Mouse (Mus musculus) kidney, postnatal 0 days (tissue): ENCODE results near the gene Wdr20. TPM values are rescaled to one million over a fixed set of nuclear protein-coding genes. Genes with fewer than 3 reads are reported as not detected.

ENCODE experiments used
- ATAC-seq: fragments of 200-750 bp; cut with Nextera tagmentation; replicated peaks from 2 replicates; pipeline ENCODE4 v1.8.0; 2017; ENCODE audit warnings: low read depth, moderate number of reproducible peaks, moderate TSS enrichment, moderate library complexity; ENCODE audit not compliant: low FRiP score
- DNase-seq: peaks from one replicate; pipeline ENCODE4 v3.0.0-alpha.2; 2016; ENCODE audit warnings: low spot score
- H3K27ac ChIP-seq: fragments of 300-500 bp; sonication (generic); 2 replicates; pipeline ENCODE4 v1.5.1; 2014; ENCODE audit warnings: mild to moderate bottlenecking
- H3K27me3 ChIP-seq: fragments of 300-500 bp; sonication (generic); 2 replicates; pipeline ENCODE4 v1.6.1; 2014; ENCODE audit warnings: low read length, mixed read lengths; ENCODE audit not compliant: insufficient read depth
- H3K36me3 ChIP-seq: fragments of 300-500 bp; sonication (generic); 2 replicates; pipeline ENCODE4 v1.6.1; 2014; ENCODE audit warnings: low read length, mixed read lengths; ENCODE audit not compliant: insufficient read depth
- H3K4me1 ChIP-seq: fragments of 300-500 bp; sonication (generic); replicated peaks from 2 replicates; pipeline ENCODE4 v1.6.1; 2014; ENCODE audit warnings: antibody characterized with exemption, low read length, mixed read lengths; ENCODE audit not compliant: insufficient read depth
- H3K4me2 ChIP-seq: fragments of 300-500 bp; sonication (generic); 2 replicates; pipeline ENCODE4 v1.6.1; 2014; ENCODE audit warnings: mild to moderate bottlenecking, low read length, moderate library complexity, mixed read lengths
- H3K4me3 ChIP-seq: fragments of 300-500 bp; sonication (generic); replicated peaks from 2 replicates; pipeline ENCODE4 v1.5.1; 2014; ENCODE audit warnings: low read depth, low read length
- H3K9ac ChIP-seq: fragments of 300-500 bp; sonication (generic); 2 replicates; pipeline ENCODE4 v1.6.1; 2014; ENCODE audit warnings: low read depth, low read length
- H3K9me3 ChIP-seq: fragments of 300-500 bp; sonication (generic); replicated peaks from 2 replicates; pipeline ENCODE4 v1.6.1; 2016; ENCODE audit warnings: low read length, inconsistent platforms, mixed read lengths
- CTCF ChIP-seq: IDR thresholded peaks from 2 replicates; pipeline ENCODE4 v1.5.1; 2016; ENCODE audit warnings: antibody characterized with exemption, low read depth, mild to moderate bottlenecking, moderate library complexity
- WGBS: fragments of 180-500 bp; shearing (Covaris S2); extraction: QIAGEN DNeasy Blood & Tissue Kit; methylation state at CpG from one replicate; pipeline ENCODE4 v1.1.7; 2014; 5-methylcytosine and 5-hydroxymethylcytosine counted together
- polyA plus RNA-seq: library from polyadenylated mRNA; unstranded; fragments of >200 nt; fragmentation: Nextera tagmentation; extraction: Ambion mirVana; gene quantifications from 2 replicates; pipeline ENCODE4 v1.2.1, GENCODE M21; 2015

Gene Wdr20
- polyA plus RNA-seq, 1 experiment from 2014 or later: 18.6 TPM

DNA sequence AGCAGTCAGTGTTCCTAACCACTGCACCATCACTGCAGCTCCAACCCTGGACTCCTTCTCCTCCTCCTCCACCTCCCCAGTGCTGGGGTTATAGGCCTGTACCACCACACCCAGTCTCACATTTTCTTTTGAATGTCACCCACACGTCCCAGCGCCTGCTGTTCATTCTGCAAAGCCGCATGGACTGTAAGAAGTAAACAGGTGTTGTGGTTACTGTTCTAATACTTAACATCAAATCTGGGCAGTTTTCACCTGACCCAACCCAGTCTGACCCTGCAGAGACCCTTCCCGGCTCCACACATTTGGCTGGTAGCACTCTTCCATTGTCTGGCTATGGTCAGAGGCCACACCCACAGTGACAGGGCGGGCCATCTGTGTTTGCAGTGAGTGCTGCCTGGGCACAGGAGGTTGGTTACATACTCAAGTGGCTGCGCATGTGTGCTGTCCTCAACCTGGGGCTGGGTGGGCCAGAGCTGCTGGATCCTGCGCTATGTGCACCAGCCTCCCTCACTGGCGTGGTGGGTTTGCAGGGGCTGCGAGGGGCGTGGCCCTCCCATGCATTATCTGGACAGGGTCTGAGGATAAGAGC lies 64.2 kb downstream of the Wdr20 start:
- 0 out of 2 replicates have a peak, but pooled peaks cover 4% of the 10 kb centered on the region for H3K36me3 ChIP-seq
- H3K4me1 ChIP-seq: peaks cover 5% of the 10 kb centered on the region; the same call in 1 of the 2 replicates
- H3K4me3 ChIP-seq: no peak overlapping the region
- no peak for TF ChIP-seq CTCF
- DNase-seq: no peak
- H3K4me2 ChIP-seq: no peak overlapping the region
- H3K27me3 ChIP-seq: no peaks in the 10 kb centered on the region
- no peak overlapping the region for H3K9ac ChIP-seq
- WGBS: 87% methylated on average over 10 of the region's 10 CpGs
- no peaks in the 10 kb centered on the region for H3K9me3 ChIP-seq
- ATAC-seq: no peak
- H3K27ac ChIP-seq: no peak overlapping the region

DNA sequence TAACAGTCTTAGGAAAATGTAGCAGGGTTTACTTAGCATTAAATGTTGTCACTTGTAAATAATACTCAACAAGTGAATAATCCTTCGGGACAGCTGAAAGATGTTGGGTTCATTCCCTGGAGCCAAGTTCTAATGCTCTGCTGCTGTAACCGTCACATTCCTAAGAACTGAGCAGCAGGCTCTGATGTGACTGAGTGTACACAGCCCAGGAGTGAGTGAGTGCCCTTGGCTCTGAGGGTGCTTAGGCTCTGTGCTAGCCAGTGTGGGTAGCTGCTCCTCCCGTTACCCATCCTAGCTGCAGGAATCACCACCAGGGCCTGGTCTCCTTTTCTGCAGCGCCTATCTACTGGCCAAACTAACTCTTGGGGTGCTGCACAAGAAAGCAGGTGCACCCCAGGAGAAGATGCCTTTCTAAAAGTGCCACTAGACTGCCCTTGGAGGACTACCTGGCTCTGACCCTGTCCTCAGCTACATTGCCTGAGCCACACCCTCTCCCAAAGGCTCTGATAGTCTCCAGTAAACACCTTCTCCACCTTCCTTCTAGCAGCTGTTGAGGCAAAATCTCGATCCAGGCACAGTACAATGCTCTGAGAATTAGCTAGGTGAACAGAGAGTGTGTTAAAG lies 65.0 kb downstream of the Wdr20 start:
- no peak for TF ChIP-seq CTCF
- Histone ChIP-seq H3K27ac (no peak overlapping the region), H3K4me3 (no peak overlapping the region), H3K9ac (no peak overlapping the region), H3K4me1 (peaks cover 3% of the 10 kb centered on the region; the same call in 1 of the 2 replicates), H3K36me3 (0 out of 2 replicates have a peak, but pooled peaks cover 7% of the 10 kb centered on the region), H3K27me3 (no peaks in the 10 kb centered on the region), H3K9me3 (no peaks in the 10 kb centered on the region), H3K4me2 (no peak overlapping the region)
- 77% methylated on average over 5 of the region's 5 CpGs for WGBS
- ATAC-seq (no peak), DNase-seq (no peak)

DNA sequence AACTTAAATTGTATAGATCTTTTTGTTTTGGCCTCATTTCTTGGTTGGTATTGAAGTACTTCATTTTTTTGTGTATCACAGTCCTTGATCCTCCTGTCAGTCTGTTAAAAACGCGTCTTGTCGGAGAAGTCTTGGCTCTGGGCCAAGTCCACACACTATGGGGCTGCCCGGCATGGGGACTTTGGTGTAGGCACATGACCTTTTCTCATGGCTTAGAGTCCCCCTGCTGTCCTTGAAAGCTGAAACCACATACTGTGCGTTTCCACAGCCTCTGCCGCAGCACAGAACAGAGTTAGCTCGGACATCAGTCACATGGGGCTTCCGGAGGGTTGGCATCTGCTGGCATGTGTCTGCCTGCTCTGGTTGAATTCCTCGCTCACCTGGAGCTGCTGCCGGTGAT lies 66.5 kb downstream of the Wdr20 start:
- H3K36me3 ChIP-seq: 0 out of 2 replicates have a peak, but pooled peaks cover 7% of the 10 kb centered on the region
- H3K27me3 ChIP-seq: no peaks in the 10 kb centered on the region
- no peak overlapping the region for H3K4me2 ChIP-seq
- TF ChIP-seq CTCF: peak; percentile 17; the same call in 1 of the 2 replicates
- WGBS: 38% methylated on average over 10 of the region's 10 CpGs
- no peaks in the 10 kb centered on the region for H3K9me3 ChIP-seq
- no peaks in the 10 kb centered on the region for H3K4me1 ChIP-seq
- H3K27ac ChIP-seq: no peak overlapping the region
- no peak overlapping the region for H3K9ac ChIP-seq
- peak; percentile 49 for DNase-seq
- ATAC-seq: peak; percentile 60
- H3K4me3 ChIP-seq: no peak overlapping the region

DNA sequence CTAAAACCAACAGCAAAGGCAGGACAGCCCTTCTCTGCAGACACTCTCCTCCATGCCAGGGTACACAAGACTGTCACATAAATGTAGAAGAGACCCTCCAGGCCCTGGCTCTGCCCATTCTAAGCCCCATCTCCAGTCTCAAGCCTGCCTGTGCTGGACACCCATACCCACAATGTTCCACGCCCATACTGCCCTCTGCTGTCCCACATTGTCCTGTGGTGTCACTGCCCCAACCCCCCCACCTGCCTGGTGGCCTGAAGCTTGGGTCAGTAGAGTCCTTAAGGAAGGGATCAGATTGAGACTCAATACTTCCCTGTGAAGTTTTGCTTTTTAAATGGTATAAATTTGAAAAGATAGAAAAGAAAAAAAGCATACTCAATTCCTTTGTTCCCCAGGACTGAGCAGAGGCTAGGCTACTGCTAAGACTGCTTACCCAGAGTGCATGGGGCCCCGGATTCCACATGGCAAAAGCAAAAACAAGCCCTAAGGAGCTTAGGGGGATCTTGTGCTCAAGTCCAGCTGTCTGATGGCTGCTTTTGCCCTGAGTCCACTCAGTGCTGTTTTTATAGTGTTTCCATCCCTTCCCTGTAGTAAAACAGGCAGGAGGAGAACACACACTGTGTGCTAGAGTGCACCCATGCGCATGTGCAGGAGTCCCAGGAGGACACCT lies 68.7 kb downstream of the Wdr20 start:
- TF ChIP-seq CTCF: peak; percentile 47
- H3K4me1 ChIP-seq: no peaks in the 10 kb centered on the region
- H3K27me3 ChIP-seq: no peaks in the 10 kb centered on the region
- no peak overlapping the region for H3K4me3 ChIP-seq
- ATAC-seq (no peak), DNase-seq (peak; percentile 7)
- no peak overlapping the region for H3K4me2 ChIP-seq
- H3K9me3 ChIP-seq: no peaks in the 10 kb centered on the region
- H3K27ac ChIP-seq: no peak overlapping the region
- H3K9ac ChIP-seq: no peak overlapping the region
- 81% methylated on average over 3 of the region's 3 CpGs for WGBS
- H3K36me3 ChIP-seq: 0 out of 2 replicates have a peak, but pooled peaks cover 7% of the 10 kb centered on the region

DNA sequence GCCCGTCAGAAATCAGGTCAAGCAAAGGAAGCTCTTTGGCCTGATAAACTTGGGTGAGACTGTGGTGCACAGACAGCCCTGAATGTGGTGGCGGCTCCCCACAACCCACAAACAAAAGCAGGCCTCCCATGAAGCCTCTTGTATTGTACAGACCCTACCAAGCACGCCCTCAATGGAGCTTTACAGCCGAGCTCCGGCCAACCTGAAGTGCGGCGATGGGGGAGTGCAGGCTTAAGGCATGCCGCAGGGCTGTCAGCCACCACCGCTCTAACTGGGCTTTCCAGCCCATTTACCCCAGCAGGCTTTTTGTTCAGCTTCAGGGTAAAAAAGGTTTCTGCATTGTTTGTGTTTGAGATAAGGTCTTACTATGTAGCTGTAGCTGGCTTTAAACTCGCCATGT lies 70.7 kb downstream of the Wdr20 start:
- TF ChIP-seq CTCF: no peak
- DNase-seq (peak; percentile 9), ATAC-seq (no peak)
- no peak overlapping the region for H3K9ac ChIP-seq
- H3K4me1 ChIP-seq: no peaks in the 10 kb centered on the region
- no peak overlapping the region for H3K4me3 ChIP-seq
- peaks cover 5% of the 10 kb centered on the region; the same call in 1 of the 2 replicates for H3K36me3 ChIP-seq
- 62% methylated on average over 10 of the region's 10 CpGs for WGBS
- H3K9me3 ChIP-seq: no peaks in the 10 kb centered on the region
- peak overlapping the region; percentile 44 for H3K27ac ChIP-seq
- no peaks in the 10 kb centered on the region for H3K27me3 ChIP-seq
- H3K4me2 ChIP-seq: no peak overlapping the region

DNA sequence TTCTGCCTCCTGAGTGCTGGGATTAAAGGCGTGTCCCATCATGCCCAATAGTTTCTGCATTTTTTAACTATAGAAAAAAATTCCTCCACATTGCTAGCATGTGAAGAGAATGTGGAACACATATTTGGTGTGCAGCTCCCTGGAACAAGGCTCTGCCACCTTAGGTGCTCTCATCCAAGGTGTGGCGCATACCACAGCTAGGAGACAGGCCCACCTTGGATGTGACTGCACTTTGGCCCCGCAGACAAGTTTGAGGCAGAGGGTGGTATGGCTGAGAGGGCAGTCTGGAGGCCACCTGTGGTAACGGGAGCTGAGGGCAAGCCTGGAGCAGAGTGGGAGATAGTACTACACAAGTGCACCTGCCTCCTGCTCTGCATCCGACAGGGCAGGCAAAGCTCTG lies 71.1 kb downstream of the Wdr20 start:
- TF ChIP-seq CTCF: no peak
- Histone ChIP-seq H3K4me2 (no peak overlapping the region), H3K9me3 (no peaks in the 10 kb centered on the region), H3K36me3 (peaks cover 9% of the 10 kb centered on the region; the same call in 1 of the 2 replicates), H3K9ac (no peak overlapping the region), H3K4me1 (no peaks in the 10 kb centered on the region), H3K27me3 (no peaks in the 10 kb centered on the region), H3K4me3 (no peak overlapping the region), H3K27ac (no peak overlapping the region)
- DNase-seq (peak; percentile 5), ATAC-seq (peak; percentile 53; the same call in 1 of the 2 replicates)
- WGBS: 68% methylated on average over 5 of the region's 5 CpGs
